Mouse (Mus musculus) stomach, postnatal 0 days (tissue): ENCODE data around the gene Ccdc183. TPM values are rescaled to one million over a fixed set of nuclear protein-coding genes. Genes with fewer than 3 reads are reported as not detected.

Experiments used
- ATAC-seq: fragments of 200-750 bp; cut with Nextera tagmentation; 2 replicates; pipeline ENCODE4 v1.8.0; 2017; ENCODE audit not compliant: low FRiP score, low TSS enrichment
- DNase-seq: peaks from one replicate; pipeline ENCODE4 v3.0.0-alpha.2; 2016; ENCODE audit warnings: low spot score
- H3K27ac ChIP-seq: fragments of 300-500 bp; sonication (generic); replicated peaks from 2 replicates; pipeline ENCODE4 v1.5.1; 2014; ENCODE audit warnings: mild to moderate bottlenecking, control low read depth
- H3K27me3 ChIP-seq: fragments of 300-500 bp; sonication (generic); 2 replicates; pipeline ENCODE4 v1.6.1; 2014; ENCODE audit warnings: low read length; ENCODE audit not compliant: control insufficient read depth, insufficient read depth
- H3K36me3 ChIP-seq: fragments of 300-500 bp; sonication (generic); 2 replicates; pipeline ENCODE4 v1.6.1; 2014; ENCODE audit warnings: low read length, mixed read lengths; ENCODE audit not compliant: control insufficient read depth, insufficient read depth
- H3K4me1 ChIP-seq: fragments of 300-500 bp; sonication (generic); replicated peaks from 2 replicates; pipeline ENCODE4 v1.6.1; 2014; ENCODE audit warnings: antibody characterized with exemption; ENCODE audit not compliant: control insufficient read depth, insufficient read depth
- H3K4me2 ChIP-seq: fragments of 300-500 bp; sonication (generic); replicated peaks from 2 replicates; pipeline ENCODE4 v1.6.1; 2014; ENCODE audit warnings: low read depth, mild to moderate bottlenecking, control low read depth, moderate library complexity
- H3K4me3 ChIP-seq: fragments of 300-500 bp; sonication (generic); 2 replicates; pipeline ENCODE4 v1.5.1; 2014; ENCODE audit warnings: low read depth, low read length, control low read depth
- H3K9ac ChIP-seq: fragments of 300-500 bp; sonication (generic); 2 replicates; pipeline ENCODE4 v1.6.1; 2014; ENCODE audit warnings: mild to moderate bottlenecking, low read length, control low read depth, mixed read lengths
- H3K9me3 ChIP-seq: fragments of 300-500 bp; sonication (generic); 2 replicates; pipeline ENCODE4 v1.6.1; 2016; ENCODE audit warnings: low read length; ENCODE audit not compliant: control insufficient read depth
- CTCF ChIP-seq: IDR thresholded peaks from 2 replicates; pipeline ENCODE4 v1.5.1; 2016; ENCODE audit warnings: antibody characterized with exemption, low read depth, mild to moderate bottlenecking, moderate library complexity
- EP300 ChIP-seq: optimal IDR thresholded peaks from 2 replicates; pipeline ENCODE3; 2016; ENCODE audit warnings: antibody characterized with exemption
- WGBS: fragments of 180-500 bp; shearing (Covaris S2); extraction: QIAGEN DNeasy Blood & Tissue Kit; methylation state at CpG from one replicate; pipeline ENCODE4 v1.1.7; 2014; 5-methylcytosine and 5-hydroxymethylcytosine counted together
- polyA plus RNA-seq: library from polyadenylated mRNA; unstranded; fragments of >200 nt; fragmentation: Nextera tagmentation; extraction: Ambion mirVana; gene quantifications from 2 replicates; pipeline ENCODE4 v1.2.1, GENCODE M21; 2015

Gene Ccdc183
- 0.21 and 0.34 TPM in 2 replicates for polyA plus RNA-seq

GRCm38 (mm10) chr2:25617578-25617977 lies at the start of gene Ccdc183:
Gene Ccdc183, minus strand, starts transcription at chr2:25617678.
- Histone ChIP-seq H3K36me3 (no peaks in the 10 kb centered on the region), H3K4me1 (no peaks in the 10 kb centered on the region), H3K27me3 (no peaks in the 10 kb centered on the region), H3K9ac (no peak within 1 kb of the TSS), H3K27ac (no peak within 1 kb of the TSS), H3K4me3 (no peak within 1 kb of the TSS), H3K4me2 (no peak within 1 kb of the TSS), H3K9me3 (no peaks in the 10 kb centered on the region)
- TF ChIP-seq CTCF: no peak
- TF ChIP-seq EP300: no peak
- no peak for ATAC-seq
- DNase-seq: no peak
- WGBS: 76% methylated on average over 3 of the region's 3 CpGs

- DNase-seq: no peak
- Histone ChIP-seq H3K9me3 (no peaks in the 10 kb centered on the region), H3K36me3 (no peaks in the 10 kb centered on the region), H3K27ac (no peak overlapping the region), H3K9ac (no peak overlapping the region), H3K4me3 (no peak overlapping the region), H3K4me2 (no peak overlapping the region), H3K27me3 (no peaks in the 10 kb centered on the region), H3K4me1 (no peaks in the 10 kb centered on the region)
- 62% methylated on average over 1 of the region's 1 CpGs for WGBS
- no peak for TF ChIP-seq EP300
- no peak for TF ChIP-seq CTCF
- no peak for ATAC-seq
Measured at GRCm38 (mm10) chr2:25666516-25666915, 49.0 kb upstream of the Ccdc183 start.

- no peak overlapping the region for H3K27ac ChIP-seq
- no peaks in the 10 kb centered on the region for H3K27me3 ChIP-seq
- 76% methylated on average over 5 of the region's 5 CpGs for WGBS
- no peak overlapping the region for H3K4me2 ChIP-seq
- DNase-seq: no peak
- no peak for TF ChIP-seq CTCF
- TF ChIP-seq EP300: no peak
- no peaks in the 10 kb centered on the region for H3K9me3 ChIP-seq
- no peaks in the 10 kb centered on the region for H3K4me1 ChIP-seq
- H3K4me3 ChIP-seq: no peak overlapping the region
- H3K9ac ChIP-seq: no peak overlapping the region
- no peaks in the 10 kb centered on the region for H3K36me3 ChIP-seq
- ATAC-seq: no peak
Measured at GRCm38 (mm10) chr2:25664125-25664524, 46.6 kb upstream of the Ccdc183 start.

GRCm38 (mm10) chr2:25663511-25663910 lies 46.0 kb upstream of the Ccdc183 start:
- Histone ChIP-seq H3K27me3 (no peaks in the 10 kb centered on the region), H3K27ac (no peak overlapping the region), H3K4me2 (no peak overlapping the region), H3K36me3 (no peaks in the 10 kb centered on the region), H3K9ac (no peak overlapping the region), H3K4me1 (no peaks in the 10 kb centered on the region), H3K4me3 (no peak overlapping the region), H3K9me3 (no peaks in the 10 kb centered on the region)
- 72% methylated on average over 1 of the region's 1 CpGs for WGBS
- DNase-seq: peak; percentile 60
- TF ChIP-seq EP300 (no peak), CTCF (peak; percentile 75)
- no peak for ATAC-seq

- DNase-seq (no peak), ATAC-seq (no peak)
- Histone ChIP-seq H3K4me3 (no peak overlapping the region), H3K27ac (no peak overlapping the region), H3K4me1 (no peaks in the 10 kb centered on the region), H3K27me3 (no peaks in the 10 kb centered on the region), H3K36me3 (no peaks in the 10 kb centered on the region), H3K9ac (no peak overlapping the region), H3K9me3 (no peaks in the 10 kb centered on the region), H3K4me2 (no peak overlapping the region)
- TF ChIP-seq EP300 (no peak), CTCF (no peak)
- WGBS: 79% methylated on average over 6 of the region's 6 CpGs
Measured at GRCm38 (mm10) chr2:25661245-25661970, 43.9 kb upstream of the Ccdc183 start.

- H3K4me1 ChIP-seq: no peaks in the 10 kb centered on the region
- no peaks in the 10 kb centered on the region for H3K36me3 ChIP-seq
- H3K4me2 ChIP-seq: no peak overlapping the region
- DNase-seq (no peak), ATAC-seq (no peak)
- TF ChIP-seq EP300: no peak
- TF ChIP-seq CTCF: no peak
- no peak overlapping the region for H3K27ac ChIP-seq
- 85% methylated on average over 8 of the region's 8 CpGs for WGBS
- no peak overlapping the region for H3K9ac ChIP-seq
- no peaks in the 10 kb centered on the region for H3K9me3 ChIP-seq
- H3K27me3 ChIP-seq: no peaks in the 10 kb centered on the region
- no peak overlapping the region for H3K4me3 ChIP-seq
Measured at GRCm38 (mm10) chr2:25660279-25660678, 42.8 kb upstream of the Ccdc183 start.
